Mouse (Mus musculus) kidney, adult 2 months (tissue): ENCODE data around the gene Rbfox1.

ENCODE experiments used
- CTCF ChIP-seq: fragments of 200-500 bp; conservative IDR thresholded peaks from 2 replicates; pipeline ENCODE4 v1.5.1; 2011; ENCODE audit warnings: low read depth, mild to moderate bottlenecking, control low read depth, low read length, moderate library complexity, mixed read lengths; ENCODE audit not compliant: insufficient read depth, insufficient read length
- POLR2A ChIP-seq: fragments of 200-500 bp; IDR thresholded peaks from one replicate; pipeline ENCODE4 v1.6.1; 2011; ENCODE audit warnings: low read depth, low read length, control low read depth

GRCm38 (mm10) chr16:6784144-6784543 lies 899.0 kb downstream of the Rbfox1 start:
- TF ChIP-seq CTCF: no peak
- TF ChIP-seq POLR2A: no peak
